Mouse (Mus musculus): ENCODE measurements around the gene Aifm1.

The Aifm1 gene

DNA sequence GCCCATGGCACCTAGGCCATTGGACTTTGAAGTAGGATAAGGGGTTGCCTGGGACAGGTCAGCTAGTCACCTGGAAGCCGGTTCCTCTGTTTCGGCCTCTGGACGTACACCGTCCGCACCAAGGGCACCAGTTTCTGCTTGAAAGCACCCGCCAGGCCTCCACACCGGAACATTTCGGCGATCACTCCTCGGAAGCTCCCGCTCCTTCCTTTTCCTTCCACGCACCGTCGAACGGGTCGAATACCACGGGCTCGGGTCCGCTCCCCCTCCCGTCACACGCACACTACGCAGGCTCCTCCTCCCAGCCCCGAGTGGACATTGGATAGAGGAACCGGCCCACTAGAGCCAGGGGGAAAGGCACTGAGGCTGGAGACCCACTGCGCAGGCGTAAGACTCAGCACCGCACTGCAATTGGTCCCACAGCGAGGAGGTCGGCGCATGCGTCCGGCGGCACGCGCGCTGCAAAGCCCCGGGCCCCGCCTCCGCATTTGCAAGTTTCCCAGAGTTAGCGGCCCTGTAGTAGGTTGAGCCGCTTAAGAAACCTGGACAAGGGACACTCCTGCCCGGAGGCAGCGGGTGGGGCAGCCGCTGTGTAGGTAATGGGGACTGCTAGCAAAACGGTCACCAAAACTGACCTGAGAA is at the start of gene Aifm1:
Aifm1 (minus strand) TSS at position 398 of the 642 bp plus-strand sequence.
- DNase-seq: peak; percentile 93 to 96

DNA sequence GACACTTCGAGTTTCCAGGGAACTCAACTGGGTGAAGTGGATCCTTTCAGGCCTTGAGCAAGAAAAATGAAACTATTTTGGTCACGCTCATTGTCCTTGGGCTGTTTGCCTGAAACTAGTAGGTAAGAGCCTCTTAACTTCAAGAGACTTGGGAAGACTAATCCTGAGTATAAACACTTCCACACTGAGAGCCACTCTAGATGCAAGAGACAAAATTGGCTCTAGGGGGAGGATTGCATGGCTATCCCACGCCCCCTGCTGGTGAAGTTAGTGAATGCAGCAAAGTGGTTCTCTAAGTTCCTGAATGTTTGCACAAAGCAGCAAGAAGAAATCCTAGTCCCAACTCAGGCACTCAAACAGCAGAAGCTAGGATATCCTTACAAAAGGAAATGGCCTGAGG is 18.8 kb upstream of the Aifm1 start:
- DNase-seq: peak; percentile 34 to 72

DNA sequence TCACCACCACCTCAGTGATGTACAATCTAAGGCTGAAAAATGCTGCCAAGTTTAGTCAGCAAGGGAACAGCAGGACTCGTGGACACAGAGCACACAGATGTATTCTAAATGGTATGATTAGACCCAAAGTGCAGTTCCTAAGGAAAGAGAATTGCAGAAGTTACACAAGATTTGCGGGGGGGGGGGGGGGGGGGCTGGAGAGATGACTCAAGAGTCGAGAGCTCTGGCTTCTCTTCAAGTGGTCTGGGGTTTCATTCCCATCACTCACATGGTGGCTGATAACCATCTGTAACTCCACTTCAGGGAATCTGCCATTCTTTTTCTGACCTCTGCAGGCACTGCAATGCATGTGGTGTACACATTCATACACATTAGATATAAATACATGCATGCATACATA is 13.1 kb upstream of the Aifm1 start:
- no peak for DNase-seq

DNA sequence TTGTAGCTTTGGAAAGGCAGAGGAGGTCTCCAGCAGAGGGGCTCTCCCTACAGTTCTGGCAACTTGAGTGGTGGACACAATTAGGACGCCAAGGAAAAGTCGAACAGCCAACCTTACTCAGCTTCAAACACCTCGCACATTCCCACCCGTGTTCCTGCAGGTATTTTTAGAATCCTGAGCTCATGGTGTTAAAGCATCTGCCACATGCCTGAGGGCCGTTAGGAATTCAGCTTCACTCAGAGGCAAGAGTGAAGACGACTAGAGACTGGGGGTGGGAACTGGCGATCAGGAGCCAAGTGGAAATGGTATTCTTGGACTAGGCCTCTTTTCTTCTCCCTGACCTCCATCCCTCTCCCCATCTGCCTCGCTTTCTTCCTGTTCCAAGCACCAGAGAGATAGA is 12.5 kb upstream of the Aifm1 start:
- DNase-seq: no peak

DNA sequence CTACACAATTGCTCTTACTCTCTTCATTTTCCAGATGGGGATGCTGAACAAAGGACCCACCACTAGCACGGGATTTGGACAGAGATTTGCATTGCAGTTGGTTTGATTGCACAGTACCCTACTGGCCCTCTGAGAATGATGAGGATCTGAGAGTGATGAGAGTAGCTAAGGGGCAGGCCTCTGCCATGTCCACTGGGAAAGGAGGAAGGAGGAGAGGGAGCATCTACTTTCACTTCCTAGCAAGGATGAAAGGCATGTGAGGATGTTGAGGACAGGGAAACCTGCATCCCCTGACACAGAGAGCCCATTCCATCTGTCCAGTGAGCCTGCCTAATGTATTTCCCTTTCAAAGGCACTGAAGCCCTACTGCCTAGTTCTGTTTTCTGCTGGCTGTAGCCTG is 12.0 kb upstream of the Aifm1 start:
- no peak for DNase-seq

DNA sequence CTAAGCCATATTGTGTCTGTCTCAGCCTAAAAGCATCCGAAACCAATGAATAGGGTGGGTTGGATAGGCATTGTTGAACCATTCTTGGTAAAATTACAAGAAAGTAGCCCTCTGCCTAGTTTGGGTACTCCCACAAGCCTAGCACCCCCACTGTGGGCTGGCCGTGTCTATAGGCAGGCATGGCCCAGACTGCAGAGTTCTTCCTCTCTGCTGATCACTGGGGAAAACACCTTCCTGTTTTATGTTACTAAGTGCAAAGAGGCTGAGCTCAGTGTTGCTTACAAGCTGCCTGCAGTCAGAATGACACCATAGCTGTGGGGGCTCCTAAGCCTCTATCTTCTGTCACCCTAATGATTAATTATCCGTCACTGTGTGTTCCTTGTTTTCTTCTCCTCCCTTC is 10.1 kb upstream of the Aifm1 start:
- no peak for DNase-seq

DNA sequence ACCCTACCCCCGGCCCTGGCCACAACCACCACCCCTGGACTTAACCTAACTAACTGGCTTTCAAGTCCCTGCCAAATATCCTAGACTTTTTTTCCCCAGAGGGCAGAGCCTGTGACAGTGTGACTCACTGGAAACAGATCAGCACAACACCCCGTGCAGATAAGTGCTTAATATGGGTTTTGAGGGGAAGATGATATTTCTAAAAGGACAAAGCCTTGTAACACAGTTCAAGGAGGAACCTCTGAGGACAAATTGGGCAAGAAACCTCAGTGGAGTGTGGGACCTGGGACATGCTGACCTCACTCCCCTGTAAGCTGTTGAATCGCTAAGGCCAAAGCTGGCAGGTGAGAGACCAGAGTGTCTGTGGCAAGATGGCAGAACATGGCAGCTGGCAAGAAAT is 8.3 kb upstream of the Aifm1 start:
- no peak for DNase-seq

DNA sequence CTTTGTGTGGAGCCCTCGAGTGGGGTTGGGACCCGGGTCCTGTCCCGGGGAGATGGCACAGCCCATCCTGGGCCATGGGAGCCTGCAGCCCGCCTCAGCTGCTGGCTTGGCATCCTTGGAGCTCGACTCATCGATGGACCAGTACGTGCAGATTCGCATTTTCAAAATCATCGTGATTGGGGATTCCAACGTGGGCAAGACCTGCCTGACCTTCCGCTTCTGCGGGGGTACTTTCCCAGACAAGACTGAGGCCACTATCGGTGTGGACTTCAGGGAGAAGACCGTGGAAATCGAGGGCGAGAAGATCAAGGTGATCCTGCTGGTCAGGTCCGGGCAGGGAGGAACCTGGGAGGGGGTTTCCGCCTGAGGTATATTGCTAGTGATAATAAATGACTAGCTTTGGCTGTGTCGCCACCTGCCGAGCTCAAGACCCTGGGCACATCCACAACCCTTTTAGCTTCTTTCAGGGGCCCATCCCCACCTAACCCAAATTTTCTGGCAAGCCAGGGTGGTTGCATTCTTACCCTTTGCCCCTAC is 6.3 kb upstream of the Aifm1 start:
- DNase-seq: no peak

DNA sequence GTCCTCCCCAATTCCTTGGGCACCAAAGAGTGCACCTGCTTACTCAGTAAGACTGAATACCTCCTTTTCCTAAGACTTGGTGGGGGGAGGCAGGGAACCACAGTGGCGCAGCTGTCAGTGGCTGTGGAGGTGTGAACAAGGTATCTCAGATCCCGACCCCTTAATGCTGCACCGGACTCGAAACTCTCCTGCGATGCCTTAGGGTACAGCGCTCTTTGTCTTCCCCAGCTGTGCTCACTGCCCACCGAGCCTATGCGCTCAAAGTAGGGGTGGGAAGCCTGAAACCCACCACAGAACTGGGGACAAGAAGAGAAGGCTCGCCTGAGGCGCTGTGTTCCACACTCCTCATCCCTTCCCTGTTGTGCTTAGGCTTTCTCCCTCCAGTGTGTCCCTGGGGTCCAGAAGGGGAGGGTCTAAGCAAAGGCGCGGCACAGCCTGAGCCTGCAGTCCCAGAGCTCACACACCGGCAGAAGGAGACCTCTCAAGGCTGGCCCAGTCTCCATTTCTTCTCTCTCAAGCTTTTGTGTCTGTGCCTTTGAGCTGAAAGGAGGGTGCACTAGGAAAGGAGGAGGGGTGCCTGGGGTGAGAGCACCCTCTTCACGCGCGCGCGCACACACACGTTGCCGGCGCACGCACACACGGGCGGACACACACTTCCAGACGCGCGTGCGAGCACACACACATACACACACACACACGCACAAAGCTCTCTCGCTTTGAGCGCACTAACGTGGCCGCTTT is 5.6 kb upstream of the Aifm1 start, which contains the start of gene Rab33a:
Rab33a (plus strand) TSS at position 478 of the 741 bp plus-strand sequence.
- no peak for DNase-seq

DNA sequence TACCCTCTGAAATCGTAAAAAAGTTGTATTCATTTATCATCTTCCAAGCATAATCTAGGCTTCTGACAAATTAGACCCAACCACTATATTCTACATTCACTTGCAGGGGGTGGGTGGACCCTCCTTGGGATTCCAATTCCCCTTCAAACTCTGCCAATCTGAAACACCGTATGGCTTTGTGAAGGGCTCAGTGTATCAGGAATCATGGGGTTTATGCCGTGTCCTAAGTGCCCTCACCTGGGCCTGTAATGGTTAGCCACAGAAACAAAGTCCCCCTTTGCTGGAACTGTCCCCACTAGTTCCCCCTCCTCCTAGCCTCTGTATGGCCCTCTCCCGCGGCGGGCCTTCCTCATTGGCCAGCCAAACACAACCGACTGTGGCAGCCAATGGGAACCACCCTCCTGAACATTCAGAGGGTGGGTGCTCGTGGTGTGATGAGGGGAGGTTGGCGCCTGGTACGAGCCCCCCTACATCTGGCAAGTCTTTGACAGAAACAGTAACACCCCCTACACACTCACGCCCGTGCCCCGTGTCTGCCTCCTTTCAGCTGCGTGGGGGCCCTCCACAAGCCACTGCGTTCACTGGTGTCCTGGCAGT is 4.9 kb upstream of the Aifm1 start:
- no peak for DNase-seq

DNA sequence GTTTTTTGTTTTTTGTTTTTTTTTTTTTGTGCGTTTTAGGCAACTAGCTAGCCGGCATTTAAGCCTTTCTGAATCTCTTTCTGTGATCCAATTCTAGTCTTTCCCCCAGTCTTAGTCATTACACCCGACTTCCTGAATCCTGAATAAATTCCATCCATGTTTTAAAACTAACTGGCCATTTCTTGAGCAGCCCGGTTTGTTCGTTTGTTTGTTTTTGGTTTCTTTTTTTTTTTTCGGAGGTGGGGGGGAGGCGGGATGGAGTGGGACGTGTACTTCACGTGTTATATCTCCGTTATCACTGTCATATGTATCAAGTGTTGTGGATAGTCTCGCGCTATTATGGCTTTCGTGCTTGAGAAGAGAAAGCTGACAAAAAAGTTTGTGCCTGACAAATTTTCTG is 461 bp upstream of the Aifm1 start:
- peak in 1 of 2 experiments; percentile 17 for DNase-seq

DNA sequence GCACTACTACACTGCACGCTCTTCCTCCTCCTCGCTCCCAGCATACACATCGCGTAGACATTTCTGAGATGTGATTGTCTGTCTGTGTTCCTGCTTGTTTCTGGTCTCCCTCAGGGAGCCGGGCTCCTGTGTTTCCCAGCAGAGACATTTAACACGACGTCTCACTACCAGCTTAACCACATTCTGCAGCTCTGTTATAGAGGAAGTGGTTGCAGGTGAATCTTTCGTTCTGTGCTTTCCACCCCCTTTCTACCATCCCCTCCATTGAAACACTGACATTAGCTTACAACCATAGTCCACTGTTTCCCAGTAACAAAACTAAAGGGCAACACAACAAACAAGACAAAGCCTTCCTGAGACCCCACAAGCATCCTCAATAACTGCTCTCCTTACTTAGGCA is 19.6 kb downstream of the Aifm1 start:
- no peak for DNase-seq

DNA sequence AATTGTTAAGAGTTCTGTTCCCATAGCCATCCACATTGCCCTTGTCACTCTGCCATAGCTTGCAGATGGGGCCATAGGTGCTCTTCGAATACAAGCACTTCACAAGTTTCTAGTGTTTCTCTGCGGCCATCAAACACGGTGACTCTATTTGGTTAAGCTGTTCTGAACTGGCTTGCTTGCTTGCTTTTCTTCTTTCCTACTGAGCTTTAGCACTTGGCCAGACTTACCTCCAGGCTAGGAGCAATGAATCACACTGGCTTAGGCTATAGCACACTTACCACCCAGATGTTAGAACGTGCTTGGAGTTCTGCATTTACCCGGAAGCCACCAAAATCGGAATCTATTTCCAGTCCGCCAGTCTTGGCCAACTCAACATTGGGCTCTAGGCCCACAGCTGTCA is 31.7 kb downstream of the Aifm1 start:
- DNase-seq: no peak

DNA sequence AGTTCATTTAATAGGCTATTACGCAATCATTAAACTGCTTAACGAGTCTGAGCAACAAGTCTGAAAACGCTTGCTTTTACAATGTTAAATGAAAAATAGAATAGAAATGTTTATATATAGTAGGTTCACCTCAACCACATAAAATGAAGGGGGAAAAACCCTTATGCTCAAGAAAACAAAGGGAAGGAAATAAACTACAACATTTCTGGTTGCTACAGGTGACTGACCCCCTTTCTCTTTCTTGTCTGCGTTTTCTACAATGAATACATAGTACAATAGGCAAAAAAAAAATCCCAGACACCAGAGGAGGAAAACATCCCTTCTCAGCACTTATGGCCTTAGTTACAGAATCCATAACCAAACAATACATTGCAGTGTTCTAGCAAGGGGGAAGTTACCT is 32.3 kb downstream of the Aifm1 start:
- DNase-seq: no peak

DNA sequence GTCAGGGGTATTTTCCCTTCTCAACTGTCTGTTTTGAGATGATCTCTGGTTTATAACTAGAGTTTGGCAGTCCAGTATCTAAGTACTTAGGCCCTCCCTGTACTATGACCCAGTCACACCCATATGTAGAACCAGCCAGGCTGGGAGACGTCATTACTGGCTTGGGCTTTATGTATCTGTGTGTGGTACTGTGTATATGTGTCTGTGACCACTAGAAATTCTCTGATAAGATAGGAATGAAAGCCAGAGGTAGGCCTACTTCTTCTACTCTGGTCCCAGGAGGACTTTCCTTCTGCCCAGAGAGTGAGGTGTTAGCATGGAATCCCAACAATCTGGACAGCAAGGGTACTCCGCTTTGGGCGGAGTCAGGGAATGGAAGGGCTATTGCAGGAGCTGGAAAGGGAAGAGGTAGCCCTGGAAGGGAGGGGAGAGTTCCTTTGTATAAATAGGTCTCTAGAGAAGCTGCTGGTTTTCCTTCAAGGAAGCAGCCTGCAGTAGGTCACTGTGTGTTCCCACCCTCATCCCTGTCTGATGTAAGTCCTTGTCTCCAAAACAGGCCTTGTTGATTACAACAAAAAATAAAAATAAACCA is 45.9 kb downstream of the Aifm1 start:
- DNase-seq: no peak

DNA sequence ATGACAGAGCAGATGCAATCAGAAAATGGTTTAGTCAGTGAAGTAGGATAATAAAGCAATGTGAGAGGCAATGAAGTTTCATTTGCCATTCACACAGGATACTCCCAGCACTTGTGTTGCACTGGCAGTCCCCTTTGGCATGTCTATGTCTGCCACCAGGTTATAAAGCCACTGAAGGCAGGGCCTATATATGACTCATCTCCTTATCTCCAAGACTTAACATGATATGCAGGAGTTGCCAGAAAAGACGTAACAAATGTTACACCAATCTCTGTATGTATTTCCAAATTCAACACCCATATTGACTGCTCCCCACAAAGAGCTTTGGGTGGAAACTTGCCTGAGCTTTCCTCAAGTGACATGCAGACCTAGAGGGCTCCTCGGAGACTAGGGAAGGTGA is 47.2 kb downstream of the Aifm1 start:
- DNase-seq: no peak

DNA sequence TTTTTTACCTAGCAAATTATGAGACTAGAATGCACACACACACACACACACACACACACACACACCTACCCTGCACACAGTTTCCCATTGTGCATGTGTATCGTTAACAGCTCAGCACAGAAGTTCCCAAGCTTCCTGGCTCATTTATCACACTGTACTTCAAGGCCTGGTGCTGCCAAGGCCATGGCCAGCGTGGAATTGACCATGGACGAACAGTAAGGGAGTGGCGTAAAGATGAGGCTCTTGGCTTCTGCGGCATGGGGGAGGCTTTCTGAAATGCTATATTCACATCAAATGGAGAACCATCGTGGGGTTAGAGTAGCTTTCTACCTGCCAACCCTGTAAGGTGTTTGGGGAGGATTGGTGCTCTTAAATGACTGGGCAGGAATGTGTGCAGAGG is 48.9 kb downstream of the Aifm1 start:
- DNase-seq: no peak

DNA sequence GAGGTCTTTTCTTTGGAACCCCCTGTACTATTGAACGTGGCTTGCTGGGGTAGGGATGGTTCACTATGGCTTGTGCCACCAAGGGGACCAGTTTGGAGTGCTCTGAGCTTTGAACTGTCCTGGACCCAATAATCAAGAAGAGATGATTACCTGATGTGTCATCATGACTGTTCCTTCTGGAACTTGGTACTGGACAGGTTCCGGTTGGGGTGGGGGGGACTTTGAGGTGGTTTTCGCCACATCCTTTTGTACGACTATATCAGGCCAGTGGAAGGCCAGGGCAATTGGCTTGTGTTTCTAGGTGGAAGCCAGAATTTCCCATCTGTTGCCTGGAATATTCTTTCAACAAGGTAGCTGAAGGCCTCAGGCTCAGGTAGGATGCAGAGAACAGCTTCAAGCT is 49.7 kb downstream of the Aifm1 start:
- DNase-seq: no peak

DNA sequence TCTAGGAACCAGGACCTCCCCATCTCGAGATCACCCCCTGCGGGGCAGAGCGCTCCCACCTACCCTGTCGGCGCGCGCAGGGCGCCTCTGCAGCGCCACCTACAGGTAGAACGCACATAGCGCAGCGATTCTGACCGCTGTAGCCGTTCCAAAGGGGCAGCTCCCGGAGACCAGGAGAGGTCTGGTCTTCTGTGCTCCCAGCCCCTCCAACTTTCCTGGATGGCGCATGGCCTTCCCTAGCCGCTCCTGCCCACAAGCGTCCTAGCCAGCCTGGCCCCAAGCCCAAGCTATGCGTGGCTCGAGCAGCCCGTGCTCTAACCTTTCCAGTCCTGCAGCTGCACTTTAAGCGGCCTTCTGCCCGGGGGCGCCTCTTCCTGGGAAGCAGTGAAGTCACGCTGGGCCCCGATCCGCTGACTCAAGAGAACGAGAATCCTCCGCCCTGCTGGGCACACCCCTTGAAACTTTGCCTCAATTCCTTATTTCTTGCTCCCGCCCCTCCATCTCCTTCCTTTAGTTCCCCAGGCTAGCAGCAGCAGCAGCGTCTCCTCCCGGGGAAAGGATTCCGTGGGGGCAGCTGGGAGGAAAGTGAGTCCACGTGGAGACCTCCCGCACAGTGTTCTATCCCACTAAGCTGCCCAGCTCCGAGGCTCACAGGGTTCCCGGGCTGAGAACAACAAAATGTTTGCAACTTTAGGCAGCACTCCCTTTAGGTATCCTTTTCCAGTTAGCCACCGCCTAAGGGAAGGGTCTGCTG is 50.4 kb downstream of the Aifm1 start, which contains the start of gene Elf4:
Elf4 (minus strand) TSS at position 379 of the 754 bp plus-strand sequence.
- peak; percentile 25 to 40 for DNase-seq

DNA sequence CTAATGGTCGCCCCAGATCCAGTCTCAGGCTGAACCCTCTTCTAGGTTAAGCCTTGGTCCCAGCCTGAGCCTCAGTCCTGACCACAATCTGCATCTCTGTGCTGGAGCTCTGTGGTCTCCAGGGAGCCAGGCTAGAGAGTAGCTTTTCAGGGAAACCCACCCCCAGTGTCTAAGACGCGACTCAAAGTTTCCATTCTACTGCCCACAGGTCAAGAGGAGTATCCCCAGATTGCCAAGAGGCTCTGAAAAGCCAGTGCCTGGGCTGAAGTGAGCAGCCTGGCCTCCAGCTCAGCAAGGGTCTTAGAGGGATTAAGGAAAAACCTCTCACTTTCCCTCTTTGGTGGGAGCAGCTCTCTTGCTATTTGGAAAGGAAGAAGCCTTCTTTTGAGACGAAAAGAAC is 51.1 kb downstream of the Aifm1 start:
- DNase-seq: no peak

DNA sequence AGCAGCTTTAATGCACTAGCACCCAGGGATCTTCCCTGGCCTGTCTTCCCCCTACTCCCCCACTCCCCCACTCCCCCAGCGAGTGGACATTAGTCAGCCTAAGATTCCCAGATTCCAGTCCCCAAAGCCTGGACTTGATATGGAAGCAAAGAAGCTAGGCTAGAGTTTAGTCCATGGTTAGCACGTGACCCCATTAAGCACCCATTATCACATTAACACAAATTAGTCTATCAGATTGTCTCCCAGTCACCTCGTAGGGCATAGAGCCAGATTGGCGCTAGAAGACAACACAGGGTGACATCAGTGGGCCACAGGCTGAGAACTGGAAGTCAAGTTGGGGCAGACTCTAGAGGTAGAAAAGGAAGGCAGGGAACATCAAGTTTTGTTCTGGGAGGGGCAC is 52.4 kb downstream of the Aifm1 start:
- no peak for DNase-seq

DNA sequence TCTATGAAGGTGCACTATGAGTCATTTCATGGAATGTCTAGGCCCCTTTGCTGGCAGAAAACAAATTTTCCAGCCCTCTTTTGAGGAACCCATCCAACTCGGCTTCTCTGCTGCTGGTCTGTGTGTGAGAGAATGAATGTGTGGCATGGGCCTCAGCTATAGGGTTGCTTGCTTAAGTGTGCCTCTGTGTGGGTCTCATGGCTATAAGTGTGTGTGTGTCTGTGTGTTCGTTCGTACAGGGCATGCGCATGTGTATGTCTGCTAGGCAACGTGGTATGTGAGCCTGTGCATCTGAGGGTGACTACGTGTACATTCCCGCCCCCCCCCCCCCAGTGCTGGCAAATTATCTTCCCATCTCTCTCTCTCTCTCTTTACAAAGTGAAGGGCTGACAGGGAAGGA is 52.9 kb downstream of the Aifm1 start:
- no peak for DNase-seq

DNA sequence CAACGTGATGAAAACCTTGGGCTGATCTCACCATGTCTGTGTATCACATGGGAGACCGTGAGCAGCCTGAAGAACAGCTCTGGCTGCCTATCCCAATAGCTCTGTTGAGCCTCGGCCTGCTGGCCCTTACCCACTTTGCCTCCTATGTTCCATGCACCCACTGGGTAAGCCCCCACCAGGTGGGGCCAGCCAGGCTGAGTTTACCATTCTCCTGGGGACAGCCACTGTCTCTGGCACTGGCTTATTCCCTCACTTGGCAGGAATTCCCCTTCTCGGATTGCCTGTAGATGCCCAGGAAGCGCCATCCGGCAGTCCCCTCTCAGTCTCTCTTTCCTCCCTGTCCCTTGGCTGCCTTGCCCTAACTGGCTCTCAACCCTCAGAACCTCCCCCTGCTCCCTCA is 56.4 kb downstream of the Aifm1 start:
- DNase-seq: no peak

All from kidney, adult 8-10 months (tissue).